Mouse (Mus musculus): ENCODE measurements around the gene Slc25a21. TPM values are rescaled to one million over a fixed set of nuclear protein-coding genes. Genes with fewer than 3 reads are reported as not detected.
A peak's percentile ranks its signal among the peaks of the same experiment; 100 is the strongest.

Slc25a21 gene
- total RNA-seq, 4 experiments from 2014 or later = 0.42 to 0.65 (median 0.63) TPM

- DNase-seq = no peak
Measured at GRCm38 (mm10) chr12:57009010-57009409, 188.3 kb downstream of the Slc25a21 start.

GRCm38 (mm10) chr12:56986049-56986448, 211.2 kb downstream of the Slc25a21 start:
- peak; percentile 2 for DNase-seq

- DNase-seq = no peak
Measured at GRCm38 (mm10) chr12:56982066-56982626, 215.1 kb downstream of the Slc25a21 start.

- no peak for DNase-seq
Measured at GRCm38 (mm10) chr12:56975256-56975655, 222.0 kb downstream of the Slc25a21 start.

- no peak for DNase-seq
Measured at GRCm38 (mm10) chr12:56963236-56963635, 234.0 kb downstream of the Slc25a21 start.

- DNase-seq = no peak
Measured at GRCm38 (mm10) chr12:56959230-56960051, 237.8 kb downstream of the Slc25a21 start.

GRCm38 (mm10) chr12:56958244-56958643, 239.0 kb downstream of the Slc25a21 start:
- no peak for DNase-seq

GRCm38 (mm10) chr12:56951749-56952657, 245.3 kb downstream of the Slc25a21 start:
- DNase-seq = no peak

- no peak for DNase-seq
Measured at GRCm38 (mm10) chr12:56944265-56944664, 253.0 kb downstream of the Slc25a21 start.

- no peak for DNase-seq
Measured at GRCm38 (mm10) chr12:56940861-56941260, 256.4 kb downstream of the Slc25a21 start.

- no peak for DNase-seq
Measured at GRCm38 (mm10) chr12:56918145-56918544, 279.1 kb downstream of the Slc25a21 start.

- DNase-seq = no peak
Measured at GRCm38 (mm10) chr12:56906476-56906875, 290.8 kb downstream of the Slc25a21 start.

GRCm38 (mm10) chr12:56905652-56906305, 291.5 kb downstream of the Slc25a21 start:
- DNase-seq = no peak

GRCm38 (mm10) chr12:56905222-56905621, 292.1 kb downstream of the Slc25a21 start:
- DNase-seq = no peak

GRCm38 (mm10) chr12:56902774-56903456, 294.4 kb downstream of the Slc25a21 start:
- DNase-seq = no peak

GRCm38 (mm10) chr12:56897976-56898375, 299.3 kb downstream of the Slc25a21 start:
- DNase-seq = no peak

- DNase-seq = no peak
Measured at GRCm38 (mm10) chr12:56897221-56897937, 299.9 kb downstream of the Slc25a21 start.

- no peak for DNase-seq
Measured at GRCm38 (mm10) chr12:56894963-56895362, 302.3 kb downstream of the Slc25a21 start.

- DNase-seq = no peak
Measured at GRCm38 (mm10) chr12:56890891-56891726, 306.2 kb downstream of the Slc25a21 start.

- no peak for DNase-seq
Measured at GRCm38 (mm10) chr12:56877796-56878195, 319.5 kb downstream of the Slc25a21 start.
